Mouse (Mus musculus) hindbrain, embryonic 11.5 days (tissue): ENCODE measurements around the gene Tspan9. TPM values are rescaled to one million over a fixed set of nuclear protein-coding genes. Genes with fewer than 3 reads are reported as not detected.

Source experiments
- ATAC-seq: fragments of 200-750 bp; cut with Nextera tagmentation; 2 replicates; pipeline ENCODE4 v1.8.0; 2017; ENCODE audit warnings: mild to moderate bottlenecking, moderate TSS enrichment, moderate library complexity; ENCODE audit not compliant: low FRiP score
- DNase-seq: peaks from one replicate; pipeline ENCODE4 v3.0.0-alpha.2; 2015; ENCODE audit warnings: low spot score
- H3K27ac ChIP-seq: fragments of 300-500 bp; sonication (generic); 2 replicates; pipeline ENCODE4 v1.5.1; 2014; ENCODE audit warnings: mild to moderate bottlenecking, low read depth, low read length
- H3K27me3 ChIP-seq: fragments of 300-500 bp; sonication (generic); 2 replicates; pipeline ENCODE4 v1.6.1; 2014; ENCODE audit warnings: mild to moderate bottlenecking, low read length, moderate library complexity, mixed read lengths; ENCODE audit not compliant: control insufficient read depth, insufficient read depth
- H3K36me3 ChIP-seq: fragments of 300-500 bp; sonication (generic); 2 replicates; pipeline ENCODE4 v1.6.1; 2014; ENCODE audit warnings: mild to moderate bottlenecking, low read length, moderate library complexity, mixed read lengths; ENCODE audit not compliant: control insufficient read depth, insufficient read depth
- H3K4me1 ChIP-seq: fragments of 300-500 bp; sonication (generic); replicated peaks from 2 replicates; pipeline ENCODE4 v1.6.1; 2014; ENCODE audit warnings: low read length, mixed read lengths; ENCODE audit not compliant: control insufficient read depth, insufficient read depth
- H3K4me2 ChIP-seq: fragments of 300-500 bp; sonication (generic); replicated peaks from 2 replicates; pipeline ENCODE4 v1.6.1; 2014; ENCODE audit warnings: mild to moderate bottlenecking, low read depth, low read length
- H3K4me3 ChIP-seq: fragments of 300-500 bp; sonication (generic); 2 replicates; pipeline ENCODE4 v1.5.1; 2014; ENCODE audit warnings: low read depth, low read length
- H3K9ac ChIP-seq: fragments of 300-500 bp; sonication (generic); 2 replicates; pipeline ENCODE4 v1.6.1; 2014; ENCODE audit warnings: low read depth, low read length
- H3K9me3 ChIP-seq: fragments of 300-500 bp; sonication (generic); 2 replicates; pipeline ENCODE4 v1.6.1; 2016; ENCODE audit warnings: low read length; ENCODE audit not compliant: control insufficient read depth
- WGBS: fragments of 180-500 bp; shearing (Covaris S2); extraction: QIAGEN DNeasy Blood & Tissue Kit; methylation state at CpG from one replicate; pipeline ENCODE4 v1.1.7; 2014; 5-methylcytosine and 5-hydroxymethylcytosine counted together
- polyA plus RNA-seq: library from polyadenylated mRNA; unstranded; fragments of >200 nt; fragmentation: Nextera tagmentation; extraction: Ambion mirVana; gene quantifications from 2 replicates; pipeline ENCODE4 v1.2.1, GENCODE M21; 2014

Gene Tspan9
- polyA plus RNA-seq, 1 experiment from 2014 or later: 46.2 TPM

DNA sequence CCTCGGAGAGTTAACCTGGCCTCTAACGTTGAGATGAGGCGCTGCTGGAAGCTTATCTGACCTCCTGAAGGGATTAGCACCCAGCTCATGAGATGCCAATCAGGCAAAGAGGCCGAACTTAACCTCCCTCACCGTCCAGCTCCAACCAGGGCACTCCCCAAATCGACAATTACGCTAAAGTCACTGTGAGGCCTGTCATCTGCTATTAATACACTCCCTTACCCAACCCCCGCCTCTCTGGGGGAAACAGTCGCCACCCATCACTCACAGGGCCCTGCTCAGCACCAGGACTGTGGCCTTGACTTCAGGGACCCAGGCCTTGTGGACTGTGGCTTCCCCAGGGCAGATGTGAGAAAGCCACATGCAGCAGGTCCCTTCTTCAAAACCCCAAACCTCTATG lies 157.0 kb downstream of the Tspan9 start:
- Histone ChIP-seq H3K4me2 (no peak overlapping the region), H3K27me3 (no peaks in the 10 kb centered on the region), H3K9me3 (no peaks in the 10 kb centered on the region), H3K9ac (no peak overlapping the region), H3K27ac (no peak overlapping the region), H3K36me3 (no peaks in the 10 kb centered on the region), H3K4me1 (no peaks in the 10 kb centered on the region), H3K4me3 (no peak overlapping the region)
- ATAC-seq: no peak
- no peak for DNase-seq
- 69% methylated on average over 9 of the region's 9 CpGs for WGBS

- ATAC-seq (no peak), DNase-seq (no peak)
- Histone ChIP-seq H3K27me3 (no peaks in the 10 kb centered on the region), H3K4me2 (no peak overlapping the region), H3K4me1 (peaks cover 4% of the 10 kb centered on the region; the same call in 1 of the 2 replicates), H3K27ac (no peak overlapping the region), H3K4me3 (no peak overlapping the region), H3K9me3 (no peaks in the 10 kb centered on the region), H3K9ac (no peak overlapping the region), H3K36me3 (no peaks in the 10 kb centered on the region)
- 63% methylated on average over 8 of the region's 8 CpGs for WGBS
These were observed 162.2 kb downstream of the Tspan9 start for GRCm38 (mm10) chr6:127981176-127981575.

- no peak overlapping the region for H3K9ac ChIP-seq
- peak; percentile 35 for DNase-seq
- WGBS: 50% methylated on average over 11 of the region's 11 CpGs
These were observed 162.9 kb downstream of the Tspan9 start for GRCm38 (mm10) chr6:127980381-127981045.

GRCm38 (mm10) chr6:127979831-127980230 lies 163.6 kb downstream of the Tspan9 start:
- DNase-seq (no peak), ATAC-seq (no peak)
- Histone ChIP-seq H3K4me2 (no peak overlapping the region), H3K9ac (no peak overlapping the region), H3K9me3 (no peaks in the 10 kb centered on the region), H3K36me3 (no peaks in the 10 kb centered on the region), H3K4me1 (peaks cover 4% of the 10 kb centered on the region; the same call in 1 of the 2 replicates), H3K4me3 (no peak overlapping the region), H3K27me3 (no peaks in the 10 kb centered on the region), H3K27ac (no peak overlapping the region)
- 90% methylated on average over 5 of the region's 5 CpGs for WGBS

More at GRCm38 (mm10) chr6:127980381-127981045, 162.9 kb downstream of the Tspan9 start:
- ATAC-seq: peak; percentile 22; the same call in 1 of the 2 replicates
- Histone ChIP-seq H3K4me2 (no peak overlapping the region), H3K4me3 (no peak overlapping the region), H3K4me1 (peaks cover 4% of the 10 kb centered on the region; the same call in 1 of the 2 replicates), H3K9me3 (no peaks in the 10 kb centered on the region), H3K27ac (no peak overlapping the region), H3K36me3 (no peaks in the 10 kb centered on the region), H3K27me3 (no peaks in the 10 kb centered on the region)

DNA sequence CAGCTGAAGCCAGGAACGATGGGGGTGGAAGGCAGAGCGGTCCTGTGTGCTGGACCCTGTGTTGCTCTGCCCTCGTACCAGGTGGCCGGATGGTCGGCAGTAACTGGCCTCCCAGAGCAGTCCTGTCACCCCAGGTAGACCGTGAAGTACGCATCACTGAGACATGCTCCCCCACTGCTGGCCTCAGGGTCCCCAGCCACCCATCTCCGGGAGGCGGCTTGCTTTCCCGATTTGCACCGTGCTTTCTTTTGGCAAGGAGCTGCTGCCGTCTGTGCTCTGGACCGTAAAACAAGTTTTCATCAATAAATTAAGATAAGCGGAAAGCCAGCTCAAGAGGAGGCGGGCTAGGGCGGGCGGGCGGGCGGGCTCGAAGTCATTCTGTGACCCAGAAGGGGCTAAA lies 164.5 kb downstream of the Tspan9 start:
- Histone ChIP-seq H3K9ac (no peak overlapping the region), H3K4me1 (peaks cover 9% of the 10 kb centered on the region; the same call in 1 of the 2 replicates), H3K36me3 (no peaks in the 10 kb centered on the region), H3K27ac (no peak overlapping the region), H3K27me3 (no peaks in the 10 kb centered on the region), H3K4me3 (no peak overlapping the region), H3K9me3 (no peaks in the 10 kb centered on the region), H3K4me2 (no peak overlapping the region)
- ATAC-seq (no peak), DNase-seq (no peak)
- 58% methylated on average over 20 of the region's 20 CpGs for WGBS

GRCm38 (mm10) chr6:127976695-127977094 lies 166.7 kb downstream of the Tspan9 start:
- DNase-seq: no peak
- no peak overlapping the region for H3K27ac ChIP-seq
- H3K4me2 ChIP-seq: no peak overlapping the region
- H3K27me3 ChIP-seq: no peaks in the 10 kb centered on the region
- no peaks in the 10 kb centered on the region for H3K36me3 ChIP-seq
- H3K4me3 ChIP-seq: no peak overlapping the region
- peaks cover 13% of the 10 kb centered on the region; the same call in 1 of the 2 replicates for H3K4me1 ChIP-seq
- no peak for ATAC-seq
- 90% methylated on average over 6 of the region's 6 CpGs for WGBS
- H3K9me3 ChIP-seq: no peaks in the 10 kb centered on the region
- no peak overlapping the region for H3K9ac ChIP-seq

DNA sequence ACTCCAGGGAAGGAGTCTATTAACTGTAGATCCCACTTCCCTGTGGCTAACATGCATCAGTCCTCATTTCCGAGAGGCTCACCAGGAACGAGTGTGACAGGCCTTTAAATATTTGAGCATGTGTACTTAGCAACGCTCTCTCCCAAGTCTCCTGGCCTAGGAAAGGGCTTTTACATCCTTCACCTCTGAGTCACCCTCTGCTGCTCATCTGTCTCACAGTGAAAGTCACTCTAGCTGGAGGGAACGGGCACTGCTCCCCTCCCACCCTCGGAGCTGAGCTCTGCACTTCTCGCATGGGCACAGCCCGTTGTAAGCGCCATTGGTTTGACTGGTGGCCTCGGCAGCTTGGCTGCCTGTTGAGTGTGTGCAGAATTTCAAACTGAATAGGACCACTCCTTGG lies 169.4 kb downstream of the Tspan9 start:
- WGBS: 37% methylated on average over 9 of the region's 9 CpGs
- H3K9ac ChIP-seq: no peak overlapping the region
- H3K4me3 ChIP-seq: no peak overlapping the region
- H3K4me1 ChIP-seq: peaks cover 8% of the 10 kb centered on the region; the same call in 1 of the 2 replicates
- H3K4me2 ChIP-seq: no peak overlapping the region
- ATAC-seq (peak; percentile 33; the same call in 1 of the 2 replicates), DNase-seq (no peak)
- H3K27me3 ChIP-seq: no peaks in the 10 kb centered on the region; the same call in 1 of the 2 replicates
- 0 out of 2 replicates have a peak overlapping the region, but pooled peaks have one; percentile 36 for H3K27ac ChIP-seq
- H3K36me3 ChIP-seq: no peaks in the 10 kb centered on the region
- H3K9me3 ChIP-seq: no peaks in the 10 kb centered on the region

GRCm38 (mm10) chr6:127973553-127973952 lies 169.8 kb downstream of the Tspan9 start:
- Histone ChIP-seq H3K4me2 (no peak overlapping the region), H3K4me1 (peaks cover 8% of the 10 kb centered on the region; the same call in 1 of the 2 replicates), H3K27me3 (no peaks in the 10 kb centered on the region; the same call in 1 of the 2 replicates), H3K9me3 (no peaks in the 10 kb centered on the region), H3K4me3 (no peak overlapping the region), H3K36me3 (no peaks in the 10 kb centered on the region), H3K27ac (peak overlapping the region; percentile 36; the same call in 1 of the 2 replicates), H3K9ac (no peak overlapping the region)
- 45% methylated on average over 6 of the region's 6 CpGs for WGBS
- DNase-seq (no peak), ATAC-seq (peak; percentile 36; the same call in 1 of the 2 replicates)

DNA sequence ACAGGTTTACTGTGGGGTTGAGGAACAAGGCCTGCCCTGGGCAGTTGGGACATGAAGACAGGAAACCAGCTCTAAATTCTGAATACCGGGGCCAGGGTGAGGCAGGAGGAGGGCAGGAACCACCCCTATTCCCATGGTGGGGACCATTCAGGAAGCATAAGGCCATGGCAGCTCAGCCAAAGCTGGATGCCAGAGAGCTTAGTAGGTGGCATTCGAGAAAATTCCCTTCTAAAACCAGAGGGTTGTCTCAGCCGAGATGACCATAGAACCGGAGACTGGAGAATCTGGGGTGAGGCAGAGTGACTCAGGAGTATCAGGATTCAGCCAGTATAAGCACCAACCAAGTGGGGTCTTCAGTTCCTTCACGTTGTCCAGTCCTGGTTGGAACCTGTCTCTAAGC lies 171.5 kb downstream of the Tspan9 start:
- no peaks in the 10 kb centered on the region; the same call in 1 of the 2 replicates for H3K27me3 ChIP-seq

More for the DNA sequence above, 171.5 kb downstream of the Tspan9 start:
- WGBS: 88% methylated on average over 5 of the region's 5 CpGs
- Histone ChIP-seq H3K36me3 (no peaks in the 10 kb centered on the region), H3K9me3 (no peaks in the 10 kb centered on the region), H3K4me2 (no peak overlapping the region), H3K27ac (no peak overlapping the region), H3K4me3 (no peak overlapping the region), H3K9ac (no peak overlapping the region), H3K4me1 (peaks cover 8% of the 10 kb centered on the region; the same call in 1 of the 2 replicates)
- ATAC-seq (no peak), DNase-seq (no peak)
